Mouse (Mus musculus): ENCODE results near the gene Esp16.
"Not testable (repeated sequence)": the region's sequence is repeated elsewhere in the genome, so short reads cannot be mapped to it uniquely, and the experiment has no call there.

Gene Esp16

DNA sequence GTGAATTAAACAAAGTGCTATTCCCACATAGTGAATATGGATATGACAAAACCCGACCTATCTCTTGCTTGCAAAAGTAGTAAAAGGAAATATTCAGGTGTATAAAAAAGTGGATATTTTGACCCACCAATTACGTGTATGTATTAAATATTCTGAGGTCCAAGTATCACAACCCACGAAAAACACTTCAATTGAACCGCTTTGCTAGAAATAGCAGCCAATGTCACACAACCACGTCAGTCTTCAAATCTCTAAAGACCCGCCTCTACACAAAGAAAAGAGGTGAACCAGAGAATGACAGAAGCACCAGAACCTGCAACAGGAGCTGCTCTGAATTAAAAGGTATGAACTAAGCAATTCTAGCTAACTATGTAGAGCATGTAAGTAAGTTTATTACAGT is at the start of gene Esp16:
TSS of gene Esp16 (plus strand) at position 301 of the 400 bp plus-strand sequence.
- not testable (repeated sequence) for DNase-seq

DNA sequence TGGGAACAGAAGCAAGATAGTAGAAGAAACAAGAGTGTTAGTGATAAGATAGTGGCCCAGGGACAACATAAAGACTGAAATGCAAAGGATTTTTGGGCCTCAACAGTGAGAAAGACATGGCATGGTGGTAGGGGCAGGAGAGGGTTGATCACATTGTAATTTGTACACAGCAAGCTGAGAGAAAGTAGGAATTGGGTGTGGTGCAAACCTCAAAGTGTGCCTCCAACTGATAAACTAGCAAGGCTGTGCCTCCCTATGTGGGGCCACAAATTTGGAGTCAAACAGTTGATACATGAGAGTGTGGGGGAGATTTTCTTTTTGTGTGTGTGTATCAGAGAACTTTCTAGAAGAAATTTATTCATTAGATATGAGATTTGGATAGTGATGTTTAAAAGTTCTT is 37.9 kb upstream of the Esp16 start:
- not testable (repeated sequence) for DNase-seq

Data from retina, postnatal 1 day (tissue).